Mouse (Mus musculus) cerebellum, postnatal 10 days (tissue): ENCODE measurements around the gene Tmem14c.
A peak's percentile ranks its signal among the peaks of the same experiment; 100 is the strongest.

Experiments used
- DNase-seq, 2 experiments: peaks; one replicate each; pipeline ENCODE4 v3.0.0; 2021; ENCODE audit warnings: mixed read lengths in 2 of 2

Tmem14c gene

DNA sequence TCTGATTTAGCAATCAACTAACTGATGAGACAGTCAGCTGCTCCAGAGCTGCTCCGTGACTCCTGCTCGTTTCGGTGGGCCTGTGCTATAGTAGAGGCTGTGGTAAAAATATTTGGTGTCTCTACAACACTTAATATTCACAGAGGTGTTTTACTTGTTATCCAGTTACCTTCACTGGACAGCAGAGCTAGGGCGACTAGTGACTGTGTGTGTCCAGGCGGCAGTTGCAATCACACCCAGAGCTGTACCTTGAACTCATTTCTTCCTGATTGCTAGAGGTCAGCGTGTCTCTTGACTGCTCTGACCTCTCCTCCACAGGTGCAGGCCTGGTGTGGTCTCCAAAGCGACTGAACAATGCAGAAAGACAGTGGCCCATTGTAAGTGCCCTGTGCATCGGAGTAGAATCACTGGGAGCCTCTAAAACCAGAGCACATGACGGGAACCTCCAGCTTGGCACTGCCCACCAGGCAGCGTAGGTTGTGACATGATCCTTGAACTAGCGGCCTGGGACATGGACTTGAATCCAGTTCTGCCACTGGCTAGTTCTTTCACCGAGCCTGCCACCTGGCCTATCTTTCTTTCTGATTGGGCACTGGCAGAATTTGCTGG, 809 bp downstream of the Tmem14c start:
- peak in 1 of 2 experiments; percentile 9 for DNase-seq

DNA sequence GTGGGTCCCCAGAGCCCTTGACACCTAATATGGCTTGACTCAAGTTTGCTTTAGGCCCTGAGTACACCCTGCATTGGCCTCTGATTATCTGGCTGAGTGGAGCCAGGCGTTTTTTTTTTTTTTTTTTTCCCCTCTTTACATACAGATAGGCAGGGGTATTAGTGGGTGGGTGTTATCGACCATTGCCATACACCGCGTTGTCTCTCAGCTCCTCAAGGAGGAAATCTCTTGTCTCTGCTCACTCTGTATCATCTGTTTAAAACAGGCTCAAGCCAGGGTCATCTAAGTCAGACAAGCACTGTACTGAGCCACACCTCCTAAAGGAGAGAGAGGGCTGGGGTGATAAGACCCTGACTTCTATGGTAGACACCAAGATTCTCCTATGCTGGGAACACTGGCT, 1.7 kb downstream of the Tmem14c start:
- no peak for DNase-seq

DNA sequence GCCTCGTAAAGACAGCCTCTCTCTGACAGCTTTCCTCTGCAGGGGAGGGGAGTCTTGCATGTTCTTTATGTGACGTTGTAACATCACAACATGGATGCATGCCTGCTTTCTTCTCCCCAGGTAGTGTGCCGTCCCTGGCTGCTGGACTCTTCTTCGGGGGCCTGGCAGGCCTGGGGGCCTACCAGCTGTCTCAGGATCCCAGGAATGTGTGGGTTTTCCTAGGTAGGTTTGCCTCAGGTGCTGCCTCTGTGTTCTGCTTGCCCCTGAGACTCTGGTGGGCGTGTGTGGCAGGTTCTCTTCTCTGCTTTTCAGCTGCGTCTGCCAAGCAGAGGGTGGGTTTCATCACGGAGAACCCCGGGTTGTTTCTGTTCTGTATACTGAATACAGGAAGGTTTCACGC, 2.1 kb downstream of the Tmem14c start:
- DNase-seq, result no peak

DNA sequence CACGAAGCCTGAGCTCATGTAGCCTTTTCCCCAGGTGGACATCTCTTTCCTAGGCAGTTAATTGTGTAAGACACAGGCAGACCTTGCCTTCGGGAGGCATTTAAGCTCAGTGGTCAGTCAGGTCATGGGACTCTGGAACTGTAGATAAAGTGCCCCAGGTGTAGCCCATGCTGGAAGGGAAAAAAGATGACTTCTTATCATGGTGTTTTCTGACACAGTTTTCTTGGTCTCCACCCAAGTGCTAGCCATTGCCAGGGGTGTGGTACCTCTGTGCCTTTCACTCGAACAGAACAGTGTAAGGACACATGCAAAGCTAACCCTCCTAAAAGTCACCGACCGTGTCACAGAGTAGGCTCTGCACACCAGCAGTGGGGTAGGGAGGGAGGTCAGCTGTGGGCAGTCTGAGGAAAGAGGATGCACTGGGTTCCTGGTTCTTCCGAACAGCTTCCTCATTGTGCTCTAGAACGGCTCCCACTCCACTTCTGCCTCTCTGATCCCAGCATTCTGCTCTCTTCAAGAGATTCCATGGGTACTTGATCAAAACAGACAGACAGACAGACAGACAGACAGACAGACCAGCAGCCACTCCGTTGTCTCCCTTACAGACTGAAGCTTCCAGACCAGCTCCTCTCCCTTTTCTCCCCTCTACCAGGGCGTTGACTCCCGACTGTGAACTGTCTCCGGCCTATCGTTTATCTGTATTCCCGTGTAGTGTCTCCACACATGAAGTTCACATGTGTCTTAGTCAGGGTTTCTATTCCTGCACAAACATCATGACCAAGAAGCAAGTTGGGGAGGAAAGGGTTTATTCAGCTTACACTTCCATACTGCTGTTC, 2.9 kb downstream of the Tmem14c start:
- DNase-seq, result no peak

DNA sequence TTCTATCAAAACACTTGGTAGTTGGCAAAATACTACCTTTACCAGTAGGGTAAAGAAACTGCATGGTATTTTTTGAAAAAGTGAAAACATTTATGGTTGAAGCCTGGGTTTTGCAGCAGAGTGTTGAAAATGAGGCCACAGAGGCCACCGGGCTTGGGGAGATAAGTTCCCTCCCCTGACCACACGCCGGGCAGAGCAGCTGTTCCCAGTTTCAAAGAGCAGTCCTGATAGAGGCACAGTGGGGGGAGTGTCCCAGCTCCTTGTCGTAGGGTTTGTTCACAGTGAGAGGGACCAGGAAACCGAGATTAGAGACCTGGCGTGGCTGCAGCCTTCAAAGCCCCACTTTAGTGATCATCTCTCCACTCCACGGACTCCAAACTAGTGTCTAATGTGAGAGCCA, 4.4 kb downstream of the Tmem14c start:
- DNase-seq, result no peak

DNA sequence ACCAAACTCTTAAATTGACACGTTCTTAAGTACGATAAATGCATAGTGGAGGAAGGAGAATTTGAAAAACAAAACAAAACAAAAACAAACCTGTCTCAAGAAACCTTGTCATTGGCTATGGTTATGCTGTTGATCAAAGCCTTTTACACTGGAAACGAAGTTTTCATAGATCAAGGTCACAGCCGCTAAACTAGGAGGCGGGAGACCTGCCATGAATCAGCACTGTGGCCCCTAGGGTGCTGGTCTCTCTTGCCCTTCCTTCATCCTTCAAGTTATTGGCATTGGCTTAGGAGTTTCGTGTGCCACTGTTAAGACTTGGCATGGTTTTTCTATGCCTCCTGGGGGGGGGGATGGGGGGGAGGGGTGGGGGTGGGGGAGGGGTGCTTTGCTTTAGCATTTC, 5.5 kb downstream of the Tmem14c start:
- DNase-seq, result no peak

DNA sequence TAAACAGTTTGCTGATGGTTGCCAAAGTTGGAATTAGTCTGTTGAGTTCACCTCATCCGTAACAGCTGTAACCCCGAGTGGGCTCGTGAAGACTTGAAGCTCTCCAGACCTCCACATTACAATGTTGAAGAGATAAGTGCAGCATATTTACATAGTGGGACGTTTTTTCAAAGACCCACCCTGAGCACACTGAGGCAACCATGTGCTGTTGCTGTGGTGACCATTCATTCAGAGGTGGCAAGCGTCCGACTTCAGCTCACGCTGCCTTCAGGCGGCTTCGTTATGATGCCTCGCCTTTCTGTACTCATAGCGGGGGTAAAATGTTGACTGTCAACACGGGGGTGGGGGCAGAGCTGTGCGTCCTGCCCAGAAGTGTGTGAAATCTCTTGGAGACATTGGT, 6.0 kb downstream of the Tmem14c start:
- DNase-seq, result no peak

DNA sequence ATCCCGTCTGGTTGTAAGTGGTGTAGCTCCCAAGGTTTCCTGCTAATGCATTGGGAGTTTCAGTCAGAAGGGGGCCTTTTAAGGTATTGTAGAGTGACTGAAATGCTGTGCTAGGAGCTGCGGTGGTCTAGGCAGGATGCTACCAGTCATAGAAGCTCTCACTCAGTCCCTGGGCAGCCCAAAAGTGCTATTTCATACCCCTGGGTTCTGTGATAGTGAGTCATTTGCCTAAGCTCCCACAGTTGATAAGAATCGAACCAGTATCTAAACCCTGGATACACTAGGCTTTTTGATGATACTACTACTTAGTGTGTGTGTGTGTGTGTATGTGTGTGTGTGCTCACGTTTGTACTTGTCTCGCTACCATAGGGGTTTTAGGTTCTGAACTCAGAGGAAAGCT, 14.0 kb downstream of the Tmem14c start:
- DNase-seq, result no peak

DNA sequence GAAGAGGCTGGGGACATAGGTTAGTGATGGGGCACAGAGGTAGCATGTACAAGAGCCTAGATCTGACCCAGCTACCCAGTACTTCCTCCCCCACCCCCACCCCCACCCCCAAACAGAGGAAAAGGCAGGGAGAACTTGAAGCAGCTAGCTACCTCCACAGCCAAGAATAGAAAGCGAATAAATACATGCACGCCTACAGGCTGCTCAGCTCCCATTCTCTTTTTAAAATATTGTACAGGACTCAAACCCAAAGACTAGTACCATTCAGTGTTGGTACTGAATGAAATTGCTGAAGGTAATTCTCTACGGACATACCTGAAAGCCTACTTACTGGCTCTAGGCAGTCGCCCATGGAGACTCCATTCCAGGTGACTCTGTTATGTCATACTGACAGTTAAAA, 26.4 kb downstream of the Tmem14c start:
- no peak for DNase-seq

DNA sequence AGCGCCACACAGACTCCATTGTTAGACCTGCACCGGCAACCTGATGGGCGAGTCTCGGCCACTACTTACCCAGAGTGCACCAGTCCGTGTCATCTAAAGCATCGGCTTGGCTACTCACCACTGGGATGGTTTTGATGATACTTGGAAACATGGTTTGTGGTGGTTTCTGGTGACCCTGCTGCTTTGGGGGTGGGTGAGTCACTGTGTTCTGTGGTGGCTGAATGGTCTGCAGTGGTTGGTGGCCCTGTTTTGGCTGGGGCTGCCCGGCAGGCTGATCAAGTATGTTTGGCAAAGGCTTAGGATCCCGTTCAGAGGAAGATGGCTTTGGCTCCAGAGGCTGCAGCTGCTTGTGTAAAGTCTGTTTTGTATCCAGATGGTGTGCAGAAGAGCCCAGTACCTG, 29.8 kb downstream of the Tmem14c start:
- no peak for DNase-seq

DNA sequence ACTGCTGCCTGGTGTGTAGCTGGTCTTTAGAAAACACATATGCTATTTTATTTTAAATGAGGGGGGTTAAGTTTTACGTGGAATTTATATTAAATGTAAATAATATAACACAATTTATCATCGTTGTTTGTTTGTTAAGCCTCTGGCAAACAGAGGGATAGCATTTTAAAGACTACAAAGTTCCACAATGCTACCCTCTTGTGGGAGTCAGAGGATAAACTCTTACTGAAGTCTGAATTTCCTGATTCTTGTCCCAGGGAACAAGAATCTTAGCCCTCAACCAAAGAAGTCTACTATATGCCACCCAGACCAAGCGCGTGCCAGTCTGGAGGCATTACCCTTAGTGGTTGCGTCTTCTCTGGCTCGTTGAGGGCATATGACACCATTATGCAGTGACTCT, 31.2 kb downstream of the Tmem14c start:
- no peak for DNase-seq

DNA sequence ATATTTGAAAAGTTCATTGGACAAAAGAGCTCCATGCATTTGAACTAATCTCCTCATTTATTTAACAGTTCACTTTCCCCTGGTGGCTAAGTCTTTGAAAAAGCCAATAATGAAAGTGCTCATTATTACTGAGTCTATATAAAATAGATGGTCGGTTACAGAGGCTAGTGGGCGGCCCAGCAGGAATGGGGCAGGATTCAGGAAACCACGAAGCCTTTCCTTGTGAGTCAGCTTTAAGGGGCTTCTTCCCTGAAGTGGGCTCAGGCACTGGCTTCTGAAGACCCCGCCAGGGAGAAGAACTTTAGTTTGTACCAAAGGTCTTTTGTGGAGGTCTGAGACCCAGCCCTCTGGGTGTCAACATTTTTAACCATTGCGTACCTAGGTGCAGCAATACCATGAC, 35.9 kb downstream of the Tmem14c start:
- DNase-seq, result no peak

DNA sequence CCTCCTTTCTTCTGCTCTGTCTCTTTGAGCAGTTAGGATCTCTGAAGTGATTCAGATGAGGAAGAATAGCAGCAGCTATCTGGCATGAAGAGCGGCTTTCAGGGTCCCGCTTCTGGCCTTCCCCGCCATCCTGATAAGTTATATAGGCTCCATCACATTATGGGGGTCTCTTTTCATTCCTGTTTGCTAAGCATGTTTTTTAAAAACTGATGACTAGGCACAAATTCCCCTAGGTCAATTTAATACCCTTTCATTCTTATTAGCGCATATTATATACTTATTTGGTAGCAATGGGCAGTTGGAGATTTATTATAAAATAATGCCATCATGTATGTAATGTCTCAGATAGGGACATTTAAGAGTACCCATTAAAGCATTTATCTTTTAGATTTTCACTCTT, 51.5 kb downstream of the Tmem14c start:
- DNase-seq, result no peak

DNA sequence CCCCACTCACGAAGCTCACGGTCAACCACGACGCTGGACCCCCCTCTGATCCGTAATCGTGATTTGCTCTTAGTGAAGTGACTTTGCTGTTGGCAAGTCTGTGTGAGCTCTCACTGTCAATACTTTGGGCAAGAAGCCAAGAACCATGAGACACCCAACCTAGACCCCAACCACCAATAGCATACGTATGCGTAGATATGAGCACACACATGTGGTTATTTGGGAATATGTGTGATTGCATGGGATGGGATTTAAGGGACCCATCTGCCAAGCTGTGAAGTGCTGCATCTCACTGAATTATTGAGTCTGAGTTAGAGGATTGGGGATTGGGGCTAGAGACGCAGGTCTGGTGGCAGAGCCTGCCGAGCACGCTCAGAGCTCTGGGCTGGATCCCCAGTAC, 55.5 kb downstream of the Tmem14c start:
- no peak for DNase-seq
